Mouse (Mus musculus): Measurements from ENCODE around the gene Cln3.

GRCm38 (mm10) chr7:126601896-126602295 is 16.3 kb upstream of the Cln3 start:
- TF ChIP-seq CTCF (conservative IDR thresholded peaks at IDR 0.05; ENCODE audit: insufficient read depth, insufficient read length, low read depth, low read length) (no peak), POLR2A (IDR thresholded peaks at IDR 0.05; ENCODE audit: low read depth, low read length) (no peak)

Data from kidney, adult 2 months (tissue).